Mouse (Mus musculus): Measurements from ENCODE around the gene Abhd14b. TPM values are rescaled to one million over a fixed set of nuclear protein-coding genes. Genes with fewer than 3 reads are reported as not detected.

The Abhd14b gene
- polyA plus RNA-seq, 1 experiment from 2014 or later: 19.5 TPM

GRCm38 (mm10) chr9:106452821-106453220 is 5.6 kb downstream of the Abhd14b start:
- Histone ChIP-seq H3K4me1 (replicated peaks; ENCODE audit: control insufficient read depth, insufficient read depth, low read length) (peaks cover 63% of the 10 kb centered on the region), H3K4me2 (peak overlapping the region; percentile 91), H3K27me3 (replicated peaks; ENCODE audit: control insufficient read depth, insufficient read depth, low read length) (no peaks in the 10 kb centered on the region), H3K9ac (ENCODE audit: low read depth, low read length) (no peak overlapping the region; the same call in 1 of the 2 replicates), H3K36me3 (ENCODE audit: control insufficient read depth, insufficient read depth, low read length) (no peaks in the 10 kb centered on the region), H3K4me3 (ENCODE audit: low read depth, low read length) (peak overlapping the region; percentile 75), H3K27ac (ENCODE audit: low read depth, low read length) (peak overlapping the region; percentile 83), H3K9me3 (ENCODE audit: control insufficient read depth, low read length) (no peaks in the 10 kb centered on the region)
- ATAC-seq (replicated peaks; ENCODE audit: low FRiP score) (peak; percentile 16; the same call in 1 of the 2 replicates), DNase-seq (ENCODE audit: low spot score) (peak; percentile 69)
- 4% methylated on average over 7 of the region's 7 CpGs for WGBS

- Histone ChIP-seq H3K9me3 (ENCODE audit: control insufficient read depth, low read length) (no peaks in the 10 kb centered on the region), H3K27me3 (replicated peaks; ENCODE audit: control insufficient read depth, insufficient read depth, low read length) (no peaks in the 10 kb centered on the region), H3K4me1 (replicated peaks; ENCODE audit: control insufficient read depth, insufficient read depth, low read length) (peaks cover 59% of the 10 kb centered on the region), H3K4me2 (peak within 1 kb of the TSS; percentile 91), H3K36me3 (ENCODE audit: control insufficient read depth, insufficient read depth, low read length) (no peaks in the 10 kb centered on the region), H3K27ac (ENCODE audit: low read depth, low read length) (peak within 1 kb of the TSS; percentile 83), H3K9ac (ENCODE audit: low read depth, low read length) (peak within 1 kb of the TSS; percentile 73), H3K4me3 (ENCODE audit: low read depth, low read length) (peak within 1 kb of the TSS; percentile 75)
- DNase-seq (ENCODE audit: low spot score) (peak; percentile 81), ATAC-seq (replicated peaks; ENCODE audit: low FRiP score) (peak; percentile 70)
- 2% methylated on average over 55 of the region's 74 CpGs for WGBS
These were observed 6.2 kb downstream of the Abhd14b start, which contains the start of gene Pcbp4 for GRCm38 (mm10) chr9:106453271-106454070. Gene Pcbp4, plus strand, starts transcription at chr9:106453291.

- DNase-seq (ENCODE audit: low spot score) (no peak), ATAC-seq (replicated peaks; ENCODE audit: low FRiP score) (peak; percentile 11)
- Histone ChIP-seq H3K27me3 (replicated peaks; ENCODE audit: control insufficient read depth, insufficient read depth, low read length) (no peaks in the 10 kb centered on the region), H3K4me3 (ENCODE audit: low read depth, low read length) (peak overlapping the region; percentile 75), H3K9me3 (ENCODE audit: control insufficient read depth, low read length) (no peaks in the 10 kb centered on the region), H3K4me2 (peak overlapping the region; percentile 91), H3K27ac (ENCODE audit: low read depth, low read length) (peak overlapping the region; percentile 52), H3K36me3 (ENCODE audit: control insufficient read depth, insufficient read depth, low read length) (no peaks in the 10 kb centered on the region), H3K9ac (ENCODE audit: low read depth, low read length) (peak overlapping the region; percentile 73), H3K4me1 (replicated peaks; ENCODE audit: control insufficient read depth, insufficient read depth, low read length) (peaks cover 53% of the 10 kb centered on the region)
- WGBS: 6% methylated on average over 15 of the region's 20 CpGs
These were observed 7.0 kb downstream of the Abhd14b start for GRCm38 (mm10) chr9:106454071-106454761.

GRCm38 (mm10) chr9:106454888-106455681 is 7.8 kb downstream of the Abhd14b start:
- no peak for DNase-seq (ENCODE audit: low spot score)
- Histone ChIP-seq H3K36me3 (ENCODE audit: control insufficient read depth, insufficient read depth, low read length) (peaks cover 2% of the 10 kb centered on the region; the same call in 1 of the 2 replicates), H3K4me3 (ENCODE audit: low read depth, low read length) (peak overlapping the region; percentile 75), H3K4me1 (replicated peaks; ENCODE audit: control insufficient read depth, insufficient read depth, low read length) (peaks cover 49% of the 10 kb centered on the region), H3K9ac (ENCODE audit: low read depth, low read length) (peak overlapping the region; percentile 73), H3K27me3 (replicated peaks; ENCODE audit: control insufficient read depth, insufficient read depth, low read length) (no peaks in the 10 kb centered on the region), H3K9me3 (ENCODE audit: control insufficient read depth, low read length) (no peaks in the 10 kb centered on the region), H3K27ac (ENCODE audit: low read depth, low read length) (peak overlapping the region; percentile 52), H3K4me2 (peak overlapping the region; percentile 91)
- peak; percentile 10; the same call in 1 of the 2 replicates for ATAC-seq (replicated peaks; ENCODE audit: low FRiP score)
- 12% methylated on average over 17 of the region's 17 CpGs for WGBS

- Histone ChIP-seq H3K4me2 (peak overlapping the region; percentile 91), H3K27ac (ENCODE audit: low read depth, low read length) (peak overlapping the region; percentile 19; the same call in 1 of the 2 replicates), H3K9me3 (ENCODE audit: control insufficient read depth, low read length) (no peaks in the 10 kb centered on the region), H3K4me1 (replicated peaks; ENCODE audit: control insufficient read depth, insufficient read depth, low read length) (peaks cover 38% of the 10 kb centered on the region), H3K4me3 (ENCODE audit: low read depth, low read length) (peak overlapping the region; percentile 75), H3K27me3 (replicated peaks; ENCODE audit: control insufficient read depth, insufficient read depth, low read length) (no peaks in the 10 kb centered on the region), H3K9ac (ENCODE audit: low read depth, low read length) (no peak overlapping the region), H3K36me3 (ENCODE audit: control insufficient read depth, insufficient read depth, low read length) (peaks cover 7% of the 10 kb centered on the region)
- DNase-seq (ENCODE audit: low spot score) (no peak), ATAC-seq (replicated peaks; ENCODE audit: low FRiP score) (no peak)
- 56% methylated on average over 14 of the region's 15 CpGs for WGBS
These were observed 9.3 kb downstream of the Abhd14b start for GRCm38 (mm10) chr9:106456325-106457162.

- Histone ChIP-seq H3K36me3 (ENCODE audit: control insufficient read depth, insufficient read depth, low read length) (peaks cover 12% of the 10 kb centered on the region), H3K27me3 (replicated peaks; ENCODE audit: control insufficient read depth, insufficient read depth, low read length) (no peaks in the 10 kb centered on the region), H3K4me3 (ENCODE audit: low read depth, low read length) (no peak overlapping the region), H3K9ac (ENCODE audit: low read depth, low read length) (no peak overlapping the region), H3K27ac (ENCODE audit: low read depth, low read length) (0 out of 2 replicates have a peak overlapping the region, but pooled peaks have one; percentile 8), H3K4me2 (peak overlapping the region; percentile 91), H3K4me1 (replicated peaks; ENCODE audit: control insufficient read depth, insufficient read depth, low read length) (peaks cover 38% of the 10 kb centered on the region), H3K9me3 (ENCODE audit: control insufficient read depth, low read length) (no peaks in the 10 kb centered on the region)
- 72% methylated on average over 9 of the region's 9 CpGs for WGBS
- ATAC-seq (replicated peaks; ENCODE audit: low FRiP score): no peak
- no peak for DNase-seq (ENCODE audit: low spot score)
These were observed 9.9 kb downstream of the Abhd14b start for GRCm38 (mm10) chr9:106457163-106457559.

- peaks cover 33% of the 10 kb centered on the region for H3K4me1 ChIP-seq (replicated peaks; ENCODE audit: control insufficient read depth, insufficient read depth, low read length)
- no peak overlapping the region for H3K9ac ChIP-seq (ENCODE audit: low read depth, low read length)
- no peaks in the 10 kb centered on the region for H3K9me3 ChIP-seq (ENCODE audit: control insufficient read depth, low read length)
- peaks cover 13% of the 10 kb centered on the region for H3K36me3 ChIP-seq (ENCODE audit: control insufficient read depth, insufficient read depth, low read length)
- ATAC-seq (replicated peaks; ENCODE audit: low FRiP score) (no peak), DNase-seq (ENCODE audit: low spot score) (no peak)
- no peak overlapping the region for H3K4me3 ChIP-seq (ENCODE audit: low read depth, low read length)
- no peak overlapping the region for H3K4me2 ChIP-seq
- no peaks in the 10 kb centered on the region; the same call in 1 of the 2 replicates for H3K27me3 ChIP-seq (replicated peaks; ENCODE audit: control insufficient read depth, insufficient read depth, low read length)
- H3K27ac ChIP-seq (ENCODE audit: low read depth, low read length): no peak overlapping the region
- 77% methylated on average over 5 of the region's 5 CpGs for WGBS
These were observed 10.7 kb downstream of the Abhd14b start for GRCm38 (mm10) chr9:106457920-106458319.
